ENCODE assay signal across 14 mouse cellular contexts in the genomic region with DNA sequence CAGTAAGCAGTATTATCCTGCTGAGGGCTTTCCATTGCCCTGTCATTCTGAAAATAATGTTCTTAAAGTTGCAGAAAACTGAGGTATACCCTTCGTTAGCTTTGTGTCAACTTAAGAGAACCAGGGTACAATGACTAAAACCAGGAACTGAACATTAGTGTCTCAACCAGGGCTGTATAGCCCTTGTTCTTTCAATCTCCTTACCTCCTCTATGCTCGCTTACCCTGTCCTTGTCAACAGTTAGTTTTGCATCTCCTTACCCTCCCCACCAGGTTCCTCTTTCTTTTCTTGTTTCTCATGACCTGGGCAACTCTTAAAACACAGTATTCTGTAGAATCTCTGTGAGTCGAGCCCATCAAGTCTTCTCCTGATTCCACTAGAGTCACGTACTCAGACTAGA.
DNase-seq lines count a peak whose midpoint lies in the region; ATAC-seq and TF ChIP-seq lines count a peak whose summit lies in the region.
"Had no signal": no experiment of that assay in that cellular context is flagged by ENCODE, and none has a peak within 500 bp of the region (broad histone marks: within the 10 kb centered on the region; RNA-seq: fewer than 3 reads in every experiment).

No protein-coding gene starts in this region.

- H3K4me1 ChIP-seq in heart, postnatal 0 days (ENCODE audit: control insufficient read depth, insufficient read depth), result peaks cover 59% of the 10 kb centered on the region
- peaks cover 95% of the 10 kb centered on the region for H3K4me1 ChIP-seq in liver, embryonic 12.5 days
- no peaks in the 10 kb centered on the region for H3K4me1 ChIP-seq in hindbrain, embryonic 16.5 days (ENCODE audit: control insufficient read depth, insufficient read depth, low read depth, low read length)

- intact Hi-C loops in heart, postnatal 14 days (cut with DNase I), result loop anchor here (5.0 kb wide), 1 partner anchor 119 kb away; no protein-coding TSS in a partner anchor

- no peak for TF ChIP-seq EP300 in heart, postnatal 0 days (IDR thresholded peaks at IDR 0.05; ENCODE audit: low read depth)

- H3K4me2 ChIP-seq in heart, postnatal 0 days (ENCODE audit: low read depth, low read length), result no peak overlapping the region
- no peak overlapping the region for H3K4me2 ChIP-seq in liver, embryonic 12.5 days
- H3K4me2 ChIP-seq in hindbrain, embryonic 16.5 days (ENCODE audit: low read length), result no peak overlapping the region

- H3K9ac ChIP-seq in heart, postnatal 0 days (replicated peaks; ENCODE audit: low read depth, low read length), result no peak overlapping the region
- no peak overlapping the region for H3K9ac ChIP-seq in liver, embryonic 12.5 days
- H3K9ac ChIP-seq in hindbrain, embryonic 16.5 days (ENCODE audit: low read depth, low read length), result no peak overlapping the region
- H3K9ac ChIP-seq: forebrain, postnatal 0 days had no signal

- H3K4me3 ChIP-seq in heart, postnatal 0 days (ENCODE audit: low read depth, low read length), result no peak overlapping the region
- no peak overlapping the region for H3K4me3 ChIP-seq in liver, embryonic 12.5 days
- H3K4me3 ChIP-seq in hindbrain, embryonic 16.5 days (ENCODE audit: low read length), result no peak overlapping the region
- H3K4me3 ChIP-seq: erythroblast, embryonic 14.5 days had no signal

- H3K27ac ChIP-seq in heart, postnatal 0 days (ENCODE audit: low read depth), result peak overlapping the region; percentile 95
- H3K27ac ChIP-seq in liver, embryonic 12.5 days, result peak overlapping the region; percentile 98
- no peak overlapping the region for H3K27ac ChIP-seq in hindbrain, embryonic 16.5 days (ENCODE audit: low read depth, low read length)

- TF ChIP-seq CTCF in heart, postnatal 0 days (IDR thresholded peaks at IDR 0.05; ENCODE audit: low read depth), result no peak

- H3K27me3 ChIP-seq in heart, postnatal 0 days (ENCODE audit: control insufficient read depth, insufficient read depth, low read length), result no peaks in the 10 kb centered on the region
- H3K27me3 ChIP-seq in liver, embryonic 12.5 days (replicated peaks), result no peaks in the 10 kb centered on the region
- no peaks in the 10 kb centered on the region for H3K27me3 ChIP-seq in splenic B cell, adult 2 months (ENCODE audit: control insufficient read depth, insufficient read depth, low read length, poor library complexity, severe bottlenecking)
- no peaks in the 10 kb centered on the region for H3K27me3 ChIP-seq in hindbrain, embryonic 16.5 days (replicated peaks; ENCODE audit: control insufficient read depth, insufficient read depth, low read length)
- H3K27me3 ChIP-seq: megakaryocyte, embryonic 14.5 days had no signal

- WGBS in heart, postnatal 0 days, result 88% methylated on average over 4 of the region's 4 CpGs
- 64% methylated on average over 4 of the region's 4 CpGs for WGBS in liver, embryonic 12.5 days (ENCODE audit: insufficient replicate concordance)
- WGBS in hindbrain, embryonic 16.5 days, result 95% methylated on average over 4 of the region's 4 CpGs

- H3K9me3 ChIP-seq in heart, postnatal 0 days (replicated peaks; ENCODE audit: control insufficient read depth, low read length), result no peaks in the 10 kb centered on the region
- H3K9me3 ChIP-seq in liver, embryonic 12.5 days (replicated peaks), result no peaks in the 10 kb centered on the region
- no peaks in the 10 kb centered on the region for H3K9me3 ChIP-seq in hindbrain, embryonic 16.5 days (ENCODE audit: control insufficient read depth, low read length)
- H3K9me3 ChIP-seq: megakaryocyte, embryonic 14.5 days had no signal

- peaks cover 4% of the 10 kb centered on the region; the same call in 1 of the 2 replicates for H3K36me3 ChIP-seq in heart, postnatal 0 days (replicated peaks; ENCODE audit: control insufficient read depth, insufficient read depth, low read length)
- H3K36me3 ChIP-seq in liver, embryonic 12.5 days, result peaks cover 9% of the 10 kb centered on the region
- no peaks in the 10 kb centered on the region; the same call in 1 of the 2 replicates for H3K36me3 ChIP-seq in splenic B cell, adult 2 months (ENCODE audit: control insufficient read depth, insufficient read depth, low read length, poor library complexity, severe bottlenecking)
- H3K36me3 ChIP-seq in hindbrain, embryonic 16.5 days (ENCODE audit: control insufficient read depth, insufficient read depth, low read length), result no peaks in the 10 kb centered on the region

- no peak for DNase-seq in heart, postnatal 0 days (ENCODE audit: low spot score)
- DNase-seq in heart, postnatal 14 days, result no peak
- DNase-seq in spleen, postnatal 36 days (ENCODE audit: low spot score in 2 of 2), result peak; percentile 73 to 79
- no peak for DNase-seq in spleen, adult 18-20 months
- peak; percentile 79 for DNase-seq in splenic B cell, adult 2 months (ENCODE audit: low read depth, low spot score)
- DNase-seq: adrenal gland, postnatal 10 days; forebrain, postnatal 0 days; gastrocnemius, postnatal 25 days; lung, adult 18-20 months had no signal

- ATAC-seq in heart, postnatal 0 days (ENCODE audit: insufficient read depth, low read depth), result no peak
- ATAC-seq in liver, embryonic 12.5 days, result no peak
- ATAC-seq in hindbrain, embryonic 16.5 days, result no peak
- ATAC-seq: forebrain, postnatal 0 days; inflammation-experienced regulatory T-cells, adult 6 months had no signal

Comparison
In these comparisons a context has a peak if more than half of its experiments do, and no peak if none do; other contexts are left out.
1. DNase-seq: peak in spleen, postnatal 36 days (2 of 2) and splenic B cell, adult 2 months (single experiment); none in heart, postnatal 0 days (single experiment), heart, postnatal 14 days (0 of 2) and spleen, adult 18-20 months (0 of 2).